15 mouse cellular contexts compared by ENCODE assay signal in genomic region chr13:114894718-114895117, GRCm38 (mm10).
"Had no signal": no experiment of that assay in that cellular context is flagged by ENCODE, and none has a peak within 500 bp of the region (broad histone marks: within the 10 kb centered on the region; RNA-seq: fewer than 3 reads in every experiment).

No protein-coding gene starts in this region.

- H3K27ac ChIP-seq: kidney, postnatal 0 days; limb, embryonic 13.5 days; liver, embryonic 14.5 days; midbrain, embryonic 13.5 days; stomach, postnatal 0 days had no signal

- H3K9ac ChIP-seq: limb, embryonic 13.5 days; liver, embryonic 14.5 days; midbrain, embryonic 13.5 days had no signal

- ATAC-seq: intestine, embryonic 16.5 days; midbrain, embryonic 13.5 days had no signal

- H3K36me3 ChIP-seq: limb, embryonic 13.5 days; midbrain, embryonic 13.5 days had no signal

- H3K4me1 ChIP-seq: limb, embryonic 13.5 days; midbrain, embryonic 13.5 days had no signal

- DNase-seq: kidney, adult 8-10 months; kidney, postnatal 36 days; layer of hippocampus, adult 9-11 months; left cerebral cortex, postnatal 4 days; lung, adult 2 months; lung, postnatal 36 days; right cerebral cortex, postnatal 25 days; thymus, postnatal 25 days had no signal

- H3K4me2 ChIP-seq: limb, embryonic 13.5 days; midbrain, embryonic 13.5 days had no signal

- H3K9me3 ChIP-seq: limb, embryonic 13.5 days; midbrain, embryonic 13.5 days had no signal

- H3K4me3 ChIP-seq: limb, embryonic 13.5 days; megakaryocyte, embryonic 14.5 days; midbrain, embryonic 13.5 days had no signal

- H3K27me3 ChIP-seq: limb, embryonic 13.5 days; megakaryocyte, embryonic 14.5 days; midbrain, embryonic 13.5 days had no signal
